Mouse (Mus musculus): ENCODE data around the gene Ugt1a6b.
"Not testable (repeated sequence)": the region's sequence is repeated elsewhere in the genome, so short reads cannot be mapped to it uniquely, and the experiment has no call there.

Ugt1a6b gene

DNA sequence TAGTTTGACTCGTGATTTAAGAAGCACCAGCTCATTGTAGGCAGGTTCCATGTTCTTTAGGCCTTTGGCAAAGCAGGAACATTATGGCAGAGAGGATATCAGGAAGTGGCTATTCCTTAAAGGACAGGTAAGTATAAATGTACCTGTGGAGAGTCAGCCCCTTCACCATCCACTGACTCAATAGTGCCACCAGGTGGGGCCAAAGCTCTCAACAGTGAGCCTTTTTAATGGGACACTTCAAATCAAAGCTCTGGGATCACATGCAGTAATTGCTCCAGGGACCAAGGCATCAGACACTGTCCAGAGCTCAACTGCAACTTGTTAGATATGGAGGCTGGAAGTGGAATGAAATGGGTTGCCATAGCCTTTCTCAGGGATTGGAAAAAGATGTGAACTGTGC is 18.5 kb downstream of the Ugt1a6b start:
- DNase-seq (ENCODE audit: low spot score), result not testable (repeated sequence)

DNA sequence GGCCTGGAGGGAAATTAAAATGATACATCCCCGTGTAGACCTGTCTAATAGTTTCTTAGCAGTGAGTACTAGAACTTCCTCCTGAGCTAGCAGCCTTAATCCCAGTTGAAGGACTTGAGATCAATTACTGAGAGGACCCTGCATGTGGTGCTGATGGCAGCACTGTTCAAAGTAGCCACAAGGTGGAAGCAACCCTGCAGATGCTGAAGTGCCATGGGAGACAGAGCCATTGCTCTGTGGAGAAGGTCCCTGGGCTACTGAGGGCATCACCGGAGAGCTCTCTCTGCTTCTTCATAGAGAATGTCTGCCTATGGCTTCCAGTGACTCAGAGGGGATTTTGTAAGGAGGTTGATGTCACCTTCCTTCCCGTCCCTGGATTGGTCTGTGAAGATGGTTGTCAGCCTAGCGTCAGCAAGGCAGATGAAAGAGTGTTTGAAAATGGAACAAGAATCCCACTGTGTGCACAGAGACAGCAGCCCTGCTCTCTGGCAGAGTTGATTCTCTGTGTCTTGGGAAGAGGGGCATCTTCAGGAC is 22.8 kb downstream of the Ugt1a6b start:
- not testable (repeated sequence) for DNase-seq (ENCODE audit: low spot score)

GRCm38 (mm10) chr1:88129091-88129490 is 26.0 kb downstream of the Ugt1a6b start:
- DNase-seq (ENCODE audit: low spot score), result not testable (repeated sequence)

GRCm38 (mm10) chr1:88130223-88130622 is 27.2 kb downstream of the Ugt1a6b start:
- not testable (repeated sequence) for DNase-seq (ENCODE audit: low spot score)

- no peak for DNase-seq (ENCODE audit: low spot score)
Observed at GRCm38 (mm10) chr1:88133908-88134456, 30.9 kb downstream of the Ugt1a6b start.

- not testable (repeated sequence) for DNase-seq (ENCODE audit: low spot score)
Observed at GRCm38 (mm10) chr1:88134457-88135011, 31.5 kb downstream of the Ugt1a6b start, which contains the start of gene Ugt1a6a. TSS of gene Ugt1a6a (plus strand) at chr1:88134809.

- DNase-seq (ENCODE audit: low spot score), result not testable (repeated sequence)
Observed at GRCm38 (mm10) chr1:88135229-88135904, 32.3 kb downstream of the Ugt1a6b start.

GRCm38 (mm10) chr1:88136646-88137045 is 33.6 kb downstream of the Ugt1a6b start:
- no peak for DNase-seq (ENCODE audit: low spot score)

- no peak for DNase-seq (ENCODE audit: low spot score)
Observed at GRCm38 (mm10) chr1:88137264-88137663, 34.2 kb downstream of the Ugt1a6b start.

GRCm38 (mm10) chr1:88138145-88138544 is 35.1 kb downstream of the Ugt1a6b start:
- no peak for DNase-seq (ENCODE audit: low spot score)

GRCm38 (mm10) chr1:88140492-88140891 is 37.4 kb downstream of the Ugt1a6b start:
- not testable (repeated sequence) for DNase-seq (ENCODE audit: low spot score)

- DNase-seq (ENCODE audit: low spot score), result not testable (repeated sequence)
Observed at GRCm38 (mm10) chr1:88143966-88144675, 41.1 kb downstream of the Ugt1a6b start.

- not testable (repeated sequence) for DNase-seq (ENCODE audit: low spot score)
Observed at GRCm38 (mm10) chr1:88145278-88145677, 42.2 kb downstream of the Ugt1a6b start.

- not testable (repeated sequence) for DNase-seq (ENCODE audit: low spot score)
Observed at GRCm38 (mm10) chr1:88150133-88150532, 47.1 kb downstream of the Ugt1a6b start.

GRCm38 (mm10) chr1:88158430-88158829 is 55.4 kb downstream of the Ugt1a6b start:
- DNase-seq (ENCODE audit: low spot score), result no peak

DNA sequence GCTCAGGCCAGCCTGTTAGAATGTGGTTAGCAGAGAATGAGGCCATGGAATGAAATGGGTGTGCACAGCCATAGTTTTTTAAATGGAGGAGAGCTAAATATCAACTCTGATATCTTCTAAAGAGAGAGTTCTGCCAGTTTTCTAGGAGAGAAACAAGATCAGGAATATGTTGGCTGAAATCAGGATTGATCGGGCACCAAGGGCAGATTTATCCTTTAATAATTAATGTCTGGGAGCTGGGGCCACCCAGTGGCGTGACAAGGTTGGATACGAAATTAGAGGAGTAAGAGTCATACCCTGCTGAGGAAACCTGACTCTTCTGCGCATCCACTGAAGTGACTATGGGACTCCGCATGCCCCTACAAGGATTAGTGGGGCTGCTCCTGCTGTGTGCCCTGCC is 62.7 kb downstream of the Ugt1a6b start, which contains the start of gene Ugt1a5:
TSS of gene Ugt1a5 (plus strand) at position 302 of the 400 bp plus-strand sequence.
- DNase-seq (ENCODE audit: low spot score), result no peak

DNA sequence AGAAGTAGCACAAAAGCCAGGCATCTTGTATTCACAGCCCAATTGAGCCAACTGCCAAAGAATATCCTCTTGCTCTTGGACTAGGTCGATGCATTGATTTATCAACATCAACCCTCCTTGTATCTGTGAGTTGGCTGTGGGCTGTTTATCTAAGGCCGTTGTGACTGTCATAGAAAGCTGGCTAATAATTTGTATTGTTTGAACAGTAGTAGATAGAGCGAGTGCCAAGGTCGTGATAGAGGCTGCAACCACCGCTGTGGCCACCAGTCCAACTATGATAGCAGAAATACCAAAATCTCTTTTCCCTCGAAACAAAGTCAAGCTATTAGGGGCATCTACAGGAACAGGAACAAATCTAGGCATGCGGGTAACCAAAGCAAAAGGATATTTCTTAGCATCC is 69.1 kb downstream of the Ugt1a6b start:
- not testable (repeated sequence) for DNase-seq (ENCODE audit: low spot score)

DNA sequence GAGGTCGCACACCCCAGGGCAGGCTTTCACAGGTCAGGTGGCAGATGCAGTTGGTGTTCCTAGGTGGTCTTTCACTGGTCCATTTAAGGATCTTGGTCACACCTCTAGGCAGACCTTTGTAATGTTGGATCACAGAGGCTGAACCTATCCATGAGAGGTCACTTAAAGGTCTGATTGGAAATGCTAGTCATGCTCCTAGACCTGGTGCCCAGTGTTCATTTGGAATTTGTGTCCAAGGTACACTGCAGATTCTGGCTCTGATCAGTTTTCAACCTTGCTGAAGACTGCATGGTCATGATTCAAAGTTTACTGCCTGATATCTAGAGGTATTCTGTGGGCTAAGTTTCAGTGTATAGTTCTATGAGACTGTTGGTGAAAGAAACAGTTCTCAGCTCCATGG is 76.6 kb downstream of the Ugt1a6b start:
- DNase-seq (ENCODE audit: low spot score), result no peak

- DNase-seq (ENCODE audit: low spot score), result no peak
Observed at GRCm38 (mm10) chr1:88186325-88186935, 83.4 kb downstream of the Ugt1a6b start.

GRCm38 (mm10) chr1:88192136-88192535 is 89.1 kb downstream of the Ugt1a6b start:
- no peak for DNase-seq (ENCODE audit: low spot score)

DNA sequence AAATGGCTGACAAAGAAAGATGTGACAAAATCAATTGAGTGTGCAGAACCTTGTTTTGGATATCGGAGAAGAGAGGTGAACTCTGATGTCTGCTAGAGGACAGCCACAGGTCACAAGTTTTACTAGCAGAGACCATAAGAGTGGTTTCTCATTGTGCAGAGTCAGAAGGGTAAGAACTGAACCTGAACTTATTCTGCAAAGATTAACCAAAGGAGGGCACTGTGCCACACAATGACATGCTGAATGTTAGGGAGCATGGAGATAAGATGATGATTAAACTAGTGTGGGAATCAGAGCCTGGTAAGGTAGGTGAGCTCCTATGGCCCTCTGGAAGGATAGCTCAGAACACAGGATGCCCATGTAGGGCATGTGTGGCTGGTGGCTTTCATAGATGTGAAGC is 92.6 kb downstream of the Ugt1a6b start:
- DNase-seq (ENCODE audit: low spot score), result no peak

- DNase-seq (ENCODE audit: low spot score), result no peak
Observed at GRCm38 (mm10) chr1:88197443-88197842, 94.4 kb downstream of the Ugt1a6b start.
